Mouse (Mus musculus) gastrocnemius, adult 2 months (tissue): ENCODE results near the gene Rnf145. TPM values are rescaled to one million over a fixed set of nuclear protein-coding genes. Genes with fewer than 3 reads are reported as not detected.

Experiments used
- DNase-seq: peaks from one replicate; pipeline ENCODE4 v3.0.0; 2022
- H3K27ac ChIP-seq: fragments of 200-600 bp; 2 replicates; pipeline ENCODE4 v1.8.1; 2022; ENCODE audit warnings: mild to moderate bottlenecking
- H3K4me3 ChIP-seq: fragments of 200-600 bp; 2 replicates; pipeline ENCODE4 v1.8.1; 2022; ENCODE audit warnings: mild to moderate bottlenecking, moderate library complexity
- CTCF ChIP-seq: fragments of 200-600 bp; IDR thresholded peaks from 2 replicates; pipeline ENCODE4 v1.8.1; 2022; ENCODE audit warnings: antibody characterized with exemption, mild to moderate bottlenecking, moderate library complexity
- intact Hi-C: fragments of 180-260 bp; cut with DNase I; formaldehyde crosslinking; loops from one replicate; pipeline ENCODE4 v1.15.1; 2025
- total RNA-seq, 2 experiments: library from RNA; stranded (reverse); gene quantifications; 2 replicates each; pipeline ENCODE4 v1.2.3; 2021

Rnf145 gene
- total RNA-seq, 2 experiments from 2014 or later, result 6.0 to 7.3 TPM

GRCm38 (mm10) chr11:44543593-44543992 lies 24.8 kb downstream of the Rnf145 start:
- intact Hi-C loops, result no loop called here
- DNase-seq, result no peak
- no peak for TF ChIP-seq CTCF
- Histone ChIP-seq H3K4me3 (no peak overlapping the region), H3K27ac (no peak overlapping the region)

DNA sequence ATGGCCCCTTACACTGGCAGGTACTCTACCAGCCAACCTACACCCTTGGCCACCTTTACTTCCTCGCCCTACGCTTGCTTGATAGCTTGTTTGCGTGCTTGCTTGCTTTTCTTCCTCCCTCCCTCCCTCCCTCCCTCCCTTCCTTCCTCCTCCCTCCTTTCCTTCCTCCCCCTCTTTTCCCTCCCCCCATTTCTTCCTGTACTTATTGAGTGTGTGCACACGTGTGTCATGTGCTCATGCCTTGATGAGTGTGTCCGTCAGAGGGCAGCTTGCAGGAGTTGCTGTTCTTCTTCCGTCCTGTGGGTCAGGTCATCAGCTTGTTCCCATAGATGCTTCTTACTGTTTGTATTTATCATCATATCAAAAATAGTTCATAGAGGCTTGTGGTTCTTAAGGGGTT lies 25.2 kb downstream of the Rnf145 start:
- no peak for DNase-seq
- intact Hi-C loops, result no loop called here
- TF ChIP-seq CTCF, result no peak
- Histone ChIP-seq H3K4me3 (no peak overlapping the region), H3K27ac (no peak overlapping the region)

DNA sequence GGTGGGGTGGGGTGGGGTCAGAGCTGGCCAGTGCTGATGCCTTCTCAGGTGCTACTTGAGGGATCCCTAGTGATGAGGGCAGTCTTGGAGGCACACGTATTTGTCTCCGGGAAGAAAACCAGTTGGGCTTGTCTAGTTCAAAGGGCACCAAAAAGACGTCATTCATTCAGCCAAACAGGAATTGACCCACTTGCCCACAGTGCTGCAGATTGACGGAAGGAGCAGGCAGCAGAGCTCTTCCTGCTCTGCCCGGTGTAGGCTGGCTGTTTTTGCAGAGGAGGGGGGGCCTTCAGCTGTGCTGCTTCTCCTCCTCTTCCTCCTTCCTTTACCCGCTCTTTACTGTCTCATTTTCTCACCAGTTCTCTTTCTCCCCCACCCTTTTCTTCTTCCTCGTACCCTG lies 26.4 kb downstream of the Rnf145 start:
- H3K27ac ChIP-seq, result peak overlapping the region; percentile 49
- TF ChIP-seq CTCF, result no peak

GRCm38 (mm10) chr11:44546250-44546649 lies 27.5 kb downstream of the Rnf145 start:
- DNase-seq, result peak; percentile 40
- TF ChIP-seq CTCF, result no peak
- intact Hi-C loops, result no loop called here
- H3K4me3 ChIP-seq, result peak overlapping the region; percentile 60
- H3K27ac ChIP-seq, result peak overlapping the region; percentile 81

More for the DNA sequence above, 26.4 kb downstream of the Rnf145 start:
- intact Hi-C loops, result no loop called here
- DNase-seq, result no peak
- H3K4me3 ChIP-seq, result no peak overlapping the region

DNA sequence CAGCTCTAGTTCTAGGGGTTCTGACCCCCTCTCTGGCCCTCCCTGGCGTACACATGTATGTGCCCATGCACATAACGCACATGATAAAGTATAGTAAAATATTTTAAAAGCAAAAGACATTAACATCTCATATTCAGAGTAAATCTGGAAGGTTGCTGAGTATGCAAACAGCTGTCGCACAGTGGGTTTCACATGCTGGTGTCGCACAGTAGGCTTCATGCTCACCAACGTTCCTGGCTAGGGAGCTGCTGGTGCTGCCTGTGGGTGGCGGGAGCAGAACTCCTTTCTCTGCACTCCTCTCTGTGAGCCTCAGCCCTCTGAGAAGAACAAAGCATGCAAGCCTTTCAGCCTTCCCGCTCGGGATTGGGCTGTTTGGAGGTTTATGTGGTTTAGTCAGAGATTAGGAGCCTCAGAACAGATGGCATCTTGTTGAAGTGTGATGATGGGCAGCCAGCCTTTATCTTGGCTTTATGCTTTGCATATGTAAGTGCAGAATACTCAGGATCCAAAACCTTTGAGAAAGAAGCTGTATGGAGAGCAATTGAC lies 29.0 kb downstream of the Rnf145 start:
- intact Hi-C loops, result no loop called here
- no peak overlapping the region for H3K4me3 ChIP-seq
- no peak for DNase-seq
- no peak for TF ChIP-seq CTCF
- no peak overlapping the region for H3K27ac ChIP-seq

DNA sequence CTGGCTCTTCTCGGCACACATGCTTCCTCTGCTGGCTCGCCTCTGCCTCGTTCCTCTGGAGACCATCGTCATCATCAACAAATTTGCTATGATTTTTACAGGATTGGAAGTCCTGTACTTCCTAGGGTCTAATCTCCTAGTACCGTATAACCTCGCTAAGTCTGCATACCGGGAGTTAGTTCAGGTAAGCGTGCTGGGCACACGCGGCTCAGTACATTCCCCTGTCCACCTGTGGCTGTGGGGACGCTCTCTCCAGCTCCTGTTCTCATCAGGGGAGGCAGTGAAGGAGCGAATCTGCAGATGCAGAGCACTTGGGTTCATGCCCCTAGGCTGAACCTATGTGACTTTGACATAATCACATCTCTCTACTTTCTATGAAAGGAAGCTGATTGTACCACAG lies 30.1 kb downstream of the Rnf145 start:
- TF ChIP-seq CTCF, result no peak
- DNase-seq, result no peak
- intact Hi-C loops, result no loop called here
- Histone ChIP-seq H3K4me3 (no peak overlapping the region), H3K27ac (no peak overlapping the region)

GRCm38 (mm10) chr11:44549511-44550278 lies 30.9 kb downstream of the Rnf145 start:
- no peak for DNase-seq
- intact Hi-C loops, result no loop called here
- Histone ChIP-seq H3K4me3 (no peak overlapping the region), H3K27ac (no peak overlapping the region)
- no peak for TF ChIP-seq CTCF

DNA sequence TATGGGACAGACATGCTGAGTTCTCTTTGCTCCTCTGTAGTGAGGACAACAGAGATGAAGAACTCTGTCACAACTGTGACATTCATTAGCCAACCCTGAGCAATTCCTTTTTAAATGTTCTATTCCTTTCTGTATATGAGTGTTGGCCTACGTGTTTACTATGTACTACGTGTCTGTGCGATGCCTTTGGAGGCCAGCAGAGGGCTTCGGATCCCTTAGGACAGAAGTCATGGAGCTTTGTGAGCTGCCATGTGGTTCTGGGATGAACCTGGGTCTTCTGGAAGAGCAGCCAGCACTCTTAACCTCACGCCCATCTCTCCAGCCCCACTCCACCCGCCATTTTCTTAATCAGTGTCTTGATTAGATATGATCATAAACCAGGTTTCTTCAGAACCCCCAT lies 32.2 kb downstream of the Rnf145 start:
- intact Hi-C loops, result no loop called here
- no peak overlapping the region for H3K27ac ChIP-seq
- no peak for DNase-seq
- TF ChIP-seq CTCF, result peak; percentile 23; the same call in 1 of the 2 replicates
- no peak overlapping the region for H3K4me3 ChIP-seq

DNA sequence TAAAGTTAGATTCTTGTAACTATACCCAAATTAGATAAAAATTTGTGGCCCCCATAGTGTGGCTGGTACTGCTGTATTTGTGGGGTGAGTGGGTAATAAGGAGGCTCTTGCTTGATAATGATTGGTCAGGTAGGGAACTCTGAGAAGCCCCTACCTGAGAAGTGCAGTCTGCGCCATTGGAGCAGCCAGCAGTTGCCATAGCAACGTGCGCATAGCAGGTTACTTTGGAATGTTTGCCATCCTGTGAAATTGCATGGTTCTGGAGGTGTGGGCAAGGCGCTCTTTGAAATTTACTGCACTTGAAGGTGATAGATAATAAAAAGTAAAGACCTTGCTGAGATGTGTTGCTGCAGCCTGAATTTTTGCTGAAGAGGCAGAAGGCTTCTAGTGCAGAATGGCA lies 35.6 kb downstream of the Rnf145 start:
- no peak for DNase-seq
- intact Hi-C loops, result no loop called here
- Histone ChIP-seq H3K27ac (no peak overlapping the region), H3K4me3 (no peak overlapping the region)
- no peak for TF ChIP-seq CTCF

GRCm38 (mm10) chr11:44558521-44558920 lies 39.8 kb downstream of the Rnf145 start:
- DNase-seq, result no peak
- intact Hi-C loops, result no loop called here
- TF ChIP-seq CTCF, result no peak
- Histone ChIP-seq H3K4me3 (no peak overlapping the region), H3K27ac (no peak overlapping the region)

DNA sequence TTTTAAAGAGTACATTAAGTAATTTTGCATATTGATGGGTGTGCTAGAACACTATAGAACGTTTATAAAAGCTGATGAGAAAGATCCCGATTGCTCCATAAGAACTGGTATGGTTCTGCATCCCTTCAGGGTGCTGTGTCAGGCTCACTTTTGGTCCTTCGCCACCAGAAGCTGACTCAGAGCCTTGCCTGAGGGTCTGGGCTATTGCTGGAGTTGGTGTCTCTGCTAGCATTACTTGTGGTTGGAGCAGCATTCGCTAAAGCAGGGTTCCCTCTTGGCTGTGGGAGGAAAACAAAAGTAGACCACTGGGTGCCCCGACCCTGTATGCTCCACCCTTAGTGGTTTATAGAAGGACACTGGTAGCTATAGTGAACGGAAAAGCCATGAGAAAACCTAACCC lies 40.7 kb downstream of the Rnf145 start:
- no peak for TF ChIP-seq CTCF
- intact Hi-C loops, result no loop called here
- Histone ChIP-seq H3K27ac (no peak overlapping the region), H3K4me3 (no peak overlapping the region)
- no peak for DNase-seq

DNA sequence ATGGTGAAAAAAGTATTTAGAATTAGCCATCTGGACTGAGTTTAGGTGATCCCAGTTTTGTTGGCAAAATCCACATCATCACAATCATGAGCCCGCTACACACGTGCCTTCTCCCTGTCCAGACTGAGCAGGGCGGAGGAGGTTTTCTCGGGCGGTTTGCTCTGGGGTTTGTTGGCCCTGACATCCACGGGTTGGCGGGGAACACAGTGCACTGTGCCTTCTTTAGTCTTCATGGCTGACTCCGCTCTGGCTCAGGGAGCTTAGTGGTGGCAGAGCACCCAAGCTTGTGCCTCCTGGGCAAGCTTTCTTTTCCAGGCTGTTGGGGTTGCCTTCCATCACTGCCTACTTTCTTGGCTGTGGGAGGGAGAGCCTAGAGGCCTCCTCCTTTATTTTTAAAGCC lies 41.6 kb downstream of the Rnf145 start:
- Histone ChIP-seq H3K4me3 (no peak overlapping the region), H3K27ac (peak overlapping the region; percentile 43; the same call in 1 of the 2 replicates)
- TF ChIP-seq CTCF, result no peak
- DNase-seq, result peak; percentile 55
- intact Hi-C loops, result no loop called here

DNA sequence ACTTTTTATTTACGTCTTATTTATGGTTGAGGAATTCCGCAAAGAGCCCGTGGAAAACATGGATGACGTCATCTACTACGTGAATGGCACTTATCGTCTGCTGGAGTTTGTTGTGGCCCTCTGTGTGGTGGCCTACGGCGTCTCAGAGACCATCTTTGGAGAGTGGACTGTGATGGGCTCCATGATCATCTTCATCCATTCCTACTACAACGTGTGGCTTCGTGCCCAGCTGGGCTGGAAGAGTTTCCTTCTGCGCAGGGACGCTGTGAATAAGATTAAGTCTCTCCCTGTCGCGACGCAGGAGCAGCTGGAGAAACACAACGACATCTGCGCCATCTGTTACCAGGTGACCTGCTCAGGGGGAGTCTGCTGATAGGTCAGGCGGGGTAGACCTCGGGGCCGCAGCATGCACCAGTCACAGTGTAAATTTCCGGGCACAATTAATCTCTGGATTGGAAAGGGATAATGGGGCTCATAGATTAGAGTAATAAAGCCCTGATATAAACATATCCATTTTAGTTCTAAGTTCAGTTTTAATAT lies 42.8 kb downstream of the Rnf145 start:
- Histone ChIP-seq H3K4me3 (no peak overlapping the region), H3K27ac (no peak overlapping the region)
- no peak for TF ChIP-seq CTCF
- intact Hi-C loops, result no loop called here
- DNase-seq, result no peak
